Mouse (Mus musculus) heart, embryonic 10.5 days (tissue): ENCODE data around the gene Hist1h1d. TPM values are rescaled to one million over a fixed set of nuclear protein-coding genes. Genes with fewer than 3 reads are reported as not detected.

Experiments used
- DNase-seq: peaks from one replicate; pipeline ENCODE4 v3.0.0-alpha.2; 2017; ENCODE audit warnings: low spot score
- H3K27ac ChIP-seq: fragments of 300-500 bp; sonication (generic); 2 replicates; pipeline ENCODE4 v1.5.1; 2016; ENCODE audit warnings: mild to moderate bottlenecking
- H3K27me3 ChIP-seq: fragments of 300-500 bp; sonication (generic); 2 replicates; pipeline ENCODE4 v1.6.1; 2016; ENCODE audit warnings: mild to moderate bottlenecking; ENCODE audit not compliant: poor library complexity, insufficient read depth, severe bottlenecking
- H3K36me3 ChIP-seq: fragments of 300-500 bp; sonication (generic); 2 replicates; pipeline ENCODE4 v1.6.1; 2016; ENCODE audit warnings: mild to moderate bottlenecking, moderate library complexity
- H3K4me1 ChIP-seq: fragments of 300-500 bp; sonication (generic); 2 replicates; pipeline ENCODE4 v1.6.1; 2016; ENCODE audit warnings: mild to moderate bottlenecking
- H3K4me3 ChIP-seq: fragments of 300-500 bp; sonication (generic); 2 replicates; pipeline ENCODE4 v1.5.1; 2016; ENCODE audit warnings: mild to moderate bottlenecking, moderate library complexity
- H3K9me3 ChIP-seq: fragments of 300-500 bp; sonication (generic); 2 replicates; pipeline ENCODE4 v1.6.1; 2016; ENCODE audit warnings: mild to moderate bottlenecking, moderate library complexity
- WGBS: fragments of 180-500 bp; shearing (Covaris S2); methylation state at CpG from one replicate; pipeline ENCODE4 v1.1.7; 2016; 5-methylcytosine and 5-hydroxymethylcytosine counted together
- polyA plus RNA-seq: library from polyadenylated mRNA; unstranded; fragments of >200 nt; fragmentation: Nextera tagmentation; extraction: Ambion mirVana; gene quantifications from 2 replicates; pipeline ENCODE4 v1.2.1, GENCODE M21; 2016

Hist1h1d gene
- polyA plus RNA-seq, 1 experiment from 2014 or later: 0.36 TPM

GRCm38 (mm10) chr13:23518885-23519284 lies 34.2 kb upstream of the Hist1h1d start:
- no peaks in the 10 kb centered on the region for H3K36me3 ChIP-seq
- H3K4me3 ChIP-seq: peak overlapping the region; percentile 63
- DNase-seq: peak; percentile 83
- H3K27me3 ChIP-seq: no peaks in the 10 kb centered on the region
- H3K27ac ChIP-seq: no peak overlapping the region
- WGBS: under 1% methylated on average over 6 of the region's 6 CpGs
- no peaks in the 10 kb centered on the region for H3K9me3 ChIP-seq
- H3K4me1 ChIP-seq: no peaks in the 10 kb centered on the region

GRCm38 (mm10) chr13:23519416-23519815 lies 33.6 kb upstream of the Hist1h1d start:
- Histone ChIP-seq H3K36me3 (no peaks in the 10 kb centered on the region), H3K4me3 (peak overlapping the region; percentile 63), H3K27ac (no peak overlapping the region), H3K9me3 (no peaks in the 10 kb centered on the region), H3K4me1 (no peaks in the 10 kb centered on the region), H3K27me3 (no peaks in the 10 kb centered on the region)
- DNase-seq: peak; percentile 85
- under 1% methylated on average over 10 of the region's 10 CpGs for WGBS

DNA sequence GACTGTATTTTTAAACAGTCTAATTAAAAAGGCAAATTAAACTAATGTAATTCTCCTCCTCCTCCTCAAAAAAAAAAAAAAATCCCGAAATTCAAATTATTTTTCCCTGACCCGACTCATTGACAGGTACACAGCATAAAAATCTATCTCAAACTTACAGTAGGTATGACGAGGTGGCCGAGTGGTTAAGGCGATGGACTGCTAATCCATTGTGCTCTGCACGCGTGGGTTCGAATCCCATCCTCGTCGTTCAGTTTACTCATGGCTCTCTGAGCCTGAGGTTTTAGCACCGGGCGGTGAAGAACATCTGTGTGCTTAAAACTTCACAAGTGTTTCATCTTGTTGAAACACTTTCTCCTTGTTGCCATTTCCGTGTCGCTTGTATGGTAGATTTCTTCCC lies 31.4 kb upstream of the Hist1h1d start:
- under 1% methylated on average over 14 of the region's 14 CpGs for WGBS
- peak overlapping the region; percentile 40 for H3K4me3 ChIP-seq
- DNase-seq: peak; percentile 81

GRCm38 (mm10) chr13:23523976-23524375 lies 29.1 kb upstream of the Hist1h1d start:
- H3K9me3 ChIP-seq: no peaks in the 10 kb centered on the region
- peaks cover 1% of the 10 kb centered on the region; the same call in 1 of the 2 replicates for H3K4me1 ChIP-seq
- WGBS: 61% methylated on average over 5 of the region's 5 CpGs
- H3K27ac ChIP-seq: no peak overlapping the region
- no peaks in the 10 kb centered on the region for H3K27me3 ChIP-seq
- no peaks in the 10 kb centered on the region for H3K36me3 ChIP-seq
- H3K4me3 ChIP-seq: no peak overlapping the region
- DNase-seq: no peak

More for the DNA sequence above, 31.4 kb upstream of the Hist1h1d start:
- Histone ChIP-seq H3K36me3 (no peaks in the 10 kb centered on the region), H3K9me3 (no peaks in the 10 kb centered on the region), H3K4me1 (no peaks in the 10 kb centered on the region; the same call in 1 of the 2 replicates), H3K27ac (no peak overlapping the region), H3K27me3 (no peaks in the 10 kb centered on the region)

- H3K4me1 ChIP-seq: peaks cover 3% of the 10 kb centered on the region; the same call in 1 of the 2 replicates
- H3K9me3 ChIP-seq: no peaks in the 10 kb centered on the region
- H3K36me3 ChIP-seq: no peaks in the 10 kb centered on the region
- no peaks in the 10 kb centered on the region for H3K27me3 ChIP-seq
- peak overlapping the region; percentile 18; the same call in 1 of the 2 replicates for H3K4me3 ChIP-seq
- peak; percentile 91 for DNase-seq
- WGBS: 11% methylated on average over 5 of the region's 5 CpGs
- H3K27ac ChIP-seq: no peak overlapping the region
These were observed 28.4 kb upstream of the Hist1h1d start for GRCm38 (mm10) chr13:23524654-23525053.

GRCm38 (mm10) chr13:23525901-23526300 lies 27.2 kb upstream of the Hist1h1d start:
- Histone ChIP-seq H3K27me3 (no peaks in the 10 kb centered on the region), H3K4me1 (peaks cover 3% of the 10 kb centered on the region; the same call in 1 of the 2 replicates), H3K36me3 (no peaks in the 10 kb centered on the region), H3K9me3 (no peaks in the 10 kb centered on the region), H3K4me3 (peak overlapping the region; percentile 59), H3K27ac (no peak overlapping the region)
- WGBS: under 1% methylated on average over 10 of the region's 10 CpGs
- DNase-seq: no peak

- H3K27ac ChIP-seq: peak overlapping the region; percentile 72; the same call in 1 of the 2 replicates
- under 1% methylated on average over 17 of the region's 17 CpGs for WGBS
These were observed 26.8 kb upstream of the Hist1h1d start for GRCm38 (mm10) chr13:23526312-23526711.

DNA sequence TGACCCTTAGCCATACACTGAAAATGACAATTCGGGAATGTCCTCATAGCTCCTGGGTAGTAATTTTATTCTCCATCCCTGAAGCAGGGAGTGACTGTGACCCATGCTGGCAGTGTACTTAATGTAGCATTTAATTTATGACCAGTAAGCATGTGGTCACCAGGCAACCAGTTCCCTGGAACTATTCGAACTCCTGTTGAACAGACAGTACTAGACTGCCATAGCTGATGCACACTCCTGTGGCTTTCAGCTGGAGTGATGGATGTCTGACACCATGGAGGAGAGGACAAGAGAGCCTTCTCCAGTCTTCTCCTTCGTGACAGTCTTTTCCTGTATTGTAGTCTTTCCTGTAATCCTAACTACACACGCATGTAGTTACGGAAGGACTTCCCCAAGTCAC lies 24.1 kb upstream of the Hist1h1d start:
- peak overlapping the region; percentile 59; the same call in 1 of the 2 replicates for H3K27ac ChIP-seq
- H3K4me3 ChIP-seq: peak overlapping the region; percentile 18; the same call in 1 of the 2 replicates
- no peaks in the 10 kb centered on the region for H3K9me3 ChIP-seq
- H3K4me1 ChIP-seq: peaks cover 15% of the 10 kb centered on the region
- no peak for DNase-seq
- WGBS: 88% methylated on average over 5 of the region's 5 CpGs
- no peaks in the 10 kb centered on the region for H3K36me3 ChIP-seq
- no peaks in the 10 kb centered on the region for H3K27me3 ChIP-seq

More at GRCm38 (mm10) chr13:23526312-23526711, 26.8 kb upstream of the Hist1h1d start:
- DNase-seq: peak; percentile 91
- Histone ChIP-seq H3K27me3 (no peaks in the 10 kb centered on the region), H3K9me3 (no peaks in the 10 kb centered on the region), H3K36me3 (no peaks in the 10 kb centered on the region), H3K4me1 (peaks cover 3% of the 10 kb centered on the region; the same call in 1 of the 2 replicates), H3K4me3 (peak overlapping the region; percentile 59)

DNA sequence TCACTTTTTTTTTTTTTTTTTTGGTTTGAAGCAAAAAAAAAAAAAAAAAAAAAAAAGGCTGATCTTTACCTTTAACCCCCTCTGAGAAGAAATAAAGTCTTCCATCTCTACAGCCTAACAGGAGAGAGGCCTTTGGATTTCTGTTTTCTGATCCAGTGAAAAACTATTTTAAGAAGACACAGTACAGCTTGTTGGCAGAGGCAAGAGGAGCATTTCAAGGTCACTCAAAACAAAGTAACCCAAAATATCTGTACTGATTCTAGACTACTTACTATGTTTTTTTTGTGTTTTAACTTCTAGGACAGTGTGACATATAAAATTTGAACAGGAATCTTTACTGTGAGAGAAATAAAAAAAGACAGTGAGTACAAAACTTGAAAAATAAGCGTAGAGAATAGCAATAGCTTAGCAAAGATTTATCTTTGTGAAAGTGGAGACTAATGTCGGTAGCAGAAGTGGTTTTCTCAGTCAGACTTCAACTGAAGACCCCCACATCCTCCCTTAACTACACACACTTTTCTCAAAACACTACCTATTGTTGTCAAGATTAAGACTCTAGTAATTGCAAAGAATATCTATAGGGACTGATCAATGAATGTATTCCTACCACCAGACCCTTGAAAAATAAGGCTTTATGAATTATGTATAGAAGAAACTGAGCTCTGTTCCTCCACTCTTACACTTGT lies 23.4 kb upstream of the Hist1h1d start:
- Histone ChIP-seq H3K36me3 (no peaks in the 10 kb centered on the region), H3K27me3 (no peaks in the 10 kb centered on the region), H3K4me3 (peak overlapping the region; percentile 67), H3K27ac (peak overlapping the region; percentile 95), H3K9me3 (no peaks in the 10 kb centered on the region), H3K4me1 (peaks cover 18% of the 10 kb centered on the region)
- no peak for DNase-seq
- WGBS: 32% methylated on average over 2 of the region's 2 CpGs

GRCm38 (mm10) chr13:23530181-23530900 lies 22.7 kb upstream of the Hist1h1d start:
- Histone ChIP-seq H3K4me1 (peaks cover 20% of the 10 kb centered on the region), H3K36me3 (no peaks in the 10 kb centered on the region), H3K27me3 (no peaks in the 10 kb centered on the region), H3K9me3 (no peaks in the 10 kb centered on the region), H3K4me3 (peak overlapping the region; percentile 67), H3K27ac (peak overlapping the region; percentile 95)
- WGBS: under 1% methylated on average over 20 of the region's 20 CpGs
- no peak for DNase-seq

DNA sequence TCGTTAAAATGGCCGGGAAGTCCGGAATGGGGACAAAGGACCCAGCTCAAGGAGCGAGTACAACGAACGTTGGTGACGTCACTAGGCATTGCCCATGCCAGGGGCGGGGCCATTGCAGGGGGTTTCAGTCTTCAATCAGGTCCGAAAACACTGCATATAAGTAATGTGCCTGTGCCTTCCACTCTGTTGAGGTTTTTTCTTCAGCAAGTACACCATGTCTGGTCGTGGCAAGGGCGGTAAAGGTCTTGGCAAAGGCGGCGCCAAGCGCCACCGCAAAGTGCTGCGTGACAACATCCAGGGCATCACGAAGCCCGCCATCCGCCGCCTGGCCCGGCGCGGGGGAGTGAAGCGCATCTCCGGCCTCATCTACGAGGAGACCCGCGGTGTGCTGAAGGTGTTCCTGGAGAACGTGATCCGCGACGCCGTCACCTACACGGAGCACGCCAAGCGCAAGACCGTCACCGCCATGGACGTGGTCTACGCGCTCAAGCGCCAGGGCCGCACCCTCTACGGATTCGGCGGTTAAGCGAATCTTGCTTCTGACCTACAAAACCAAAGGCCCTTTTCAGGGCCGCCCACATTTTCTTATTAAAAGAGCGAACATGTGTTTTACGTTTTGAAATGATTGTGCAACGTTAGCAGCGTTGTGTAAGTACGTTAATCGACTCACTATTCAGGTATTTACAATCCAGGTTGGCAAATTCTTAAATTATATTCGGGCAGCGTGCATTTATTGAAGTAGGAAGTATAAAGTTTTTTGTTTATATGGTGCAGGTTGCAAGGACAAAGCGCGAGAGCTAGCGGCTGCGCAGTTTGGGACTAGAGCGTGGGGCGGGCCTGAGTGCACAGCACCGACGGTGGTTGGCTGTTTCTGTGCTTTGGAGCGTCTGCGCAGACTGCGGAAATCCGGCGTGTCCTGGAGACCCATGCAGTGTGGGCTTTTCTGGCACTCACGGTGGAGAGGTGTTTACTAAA lies 21.9 kb upstream of the Hist1h1d start, which contains the start of gene Hist1h4h:
Gene Hist1h4h, plus strand, starts transcription at position 150 of the 975 bp plus-strand sequence.
- WGBS: under 1% methylated on average over 63 of the region's 70 CpGs
- peak; percentile 98 for DNase-seq
- peaks cover 21% of the 10 kb centered on the region for H3K4me1 ChIP-seq
- peak within 1 kb of the TSS; percentile 67 for H3K4me3 ChIP-seq
- H3K9me3 ChIP-seq: no peaks in the 10 kb centered on the region
- no peaks in the 10 kb centered on the region for H3K27me3 ChIP-seq
- H3K27ac ChIP-seq: peak within 1 kb of the TSS; percentile 95
- no peaks in the 10 kb centered on the region for H3K36me3 ChIP-seq
